8 mouse cellular contexts compared by ENCODE assay signal in the genomic region with DNA sequence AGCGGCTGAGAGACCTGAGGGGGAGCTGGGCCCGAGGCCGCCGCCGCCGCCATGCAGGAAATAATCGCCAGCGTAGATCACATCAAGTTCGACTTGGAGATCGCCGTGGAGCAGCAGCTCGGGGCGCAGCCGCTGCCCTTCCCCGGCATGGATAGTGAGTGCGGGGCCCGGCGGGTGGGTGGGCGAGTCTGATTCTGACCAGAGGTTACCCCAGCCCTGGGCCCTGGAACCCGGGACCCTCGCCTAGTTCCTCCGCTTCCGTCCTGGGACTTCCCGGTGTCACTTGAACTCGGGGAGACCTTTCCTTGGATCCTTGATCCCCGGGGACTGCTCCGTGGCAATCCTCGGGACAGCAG. TPM values are rescaled to one million over a fixed set of nuclear protein-coding genes. Genes with fewer than 3 reads are reported as not detected.
DNase-seq lines count a peak whose midpoint lies in the region; ATAC-seq lines count a peak whose summit lies in the region.

No protein-coding gene starts in this region.

- peak overlapping the region; percentile 98 for H3K4me3 ChIP-seq in kidney, embryonic 15.5 days (replicated peaks)
- H3K4me3 ChIP-seq in embryonic facial prominence, embryonic 10.5 days = peak overlapping the region; percentile 87
- H3K4me3 ChIP-seq in hindbrain, embryonic 16.5 days (ENCODE audit: low read length) = peak overlapping the region; percentile 83
- H3K4me3 ChIP-seq in midbrain, embryonic 16.5 days (ENCODE audit: low read depth, low read length) = peak overlapping the region; percentile 86

- ATAC-seq in kidney, embryonic 15.5 days (replicated peaks; ENCODE audit: low FRiP score) = peak; percentile 65
- peak; percentile 70 for ATAC-seq in hindbrain, embryonic 16.5 days
- ATAC-seq in midbrain, embryonic 16.5 days = peak; percentile 74

- H3K36me3 ChIP-seq in kidney, embryonic 15.5 days = peaks cover 48% of the 10 kb centered on the region
- H3K36me3 ChIP-seq in embryonic facial prominence, embryonic 10.5 days (replicated peaks) = peaks cover 57% of the 10 kb centered on the region
- H3K36me3 ChIP-seq in hindbrain, embryonic 16.5 days (ENCODE audit: control insufficient read depth, insufficient read depth, low read length) = peaks cover 18% of the 10 kb centered on the region
- H3K36me3 ChIP-seq in midbrain, embryonic 16.5 days (ENCODE audit: control insufficient read depth, insufficient read depth, low read length) = peaks cover 24% of the 10 kb centered on the region

- H3K27me3 ChIP-seq in kidney, embryonic 15.5 days = no peaks in the 10 kb centered on the region
- H3K27me3 ChIP-seq in embryonic facial prominence, embryonic 10.5 days (replicated peaks; ENCODE audit: low read depth, poor library complexity, severe bottlenecking) = no peaks in the 10 kb centered on the region
- H3K27me3 ChIP-seq in hindbrain, embryonic 16.5 days (replicated peaks; ENCODE audit: control insufficient read depth, insufficient read depth, low read length) = no peaks in the 10 kb centered on the region
- no peaks in the 10 kb centered on the region for H3K27me3 ChIP-seq in midbrain, embryonic 16.5 days (ENCODE audit: control insufficient read depth, insufficient read depth, low read depth, low read length)

- H3K4me2 ChIP-seq in kidney, embryonic 15.5 days = peak overlapping the region; percentile 85
- peak overlapping the region; percentile 81 for H3K4me2 ChIP-seq in hindbrain, embryonic 16.5 days (ENCODE audit: low read length)
- H3K4me2 ChIP-seq in midbrain, embryonic 16.5 days (ENCODE audit: low read length) = peak overlapping the region; percentile 96

- peak overlapping the region; percentile 90 for H3K27ac ChIP-seq in kidney, embryonic 15.5 days
- H3K27ac ChIP-seq in embryonic facial prominence, embryonic 10.5 days (replicated peaks) = peak overlapping the region; percentile 92
- H3K27ac ChIP-seq in hindbrain, embryonic 16.5 days (ENCODE audit: low read depth, low read length) = peak overlapping the region; percentile 73
- peak overlapping the region; percentile 78 for H3K27ac ChIP-seq in midbrain, embryonic 16.5 days (ENCODE audit: low read length)

- H3K4me1 ChIP-seq in kidney, embryonic 15.5 days = peaks cover 37% of the 10 kb centered on the region
- H3K4me1 ChIP-seq in embryonic facial prominence, embryonic 10.5 days = peaks cover 33% of the 10 kb centered on the region
- H3K4me1 ChIP-seq in hindbrain, embryonic 16.5 days (ENCODE audit: control insufficient read depth, insufficient read depth, low read depth, low read length) = peaks cover 24% of the 10 kb centered on the region
- H3K4me1 ChIP-seq in midbrain, embryonic 16.5 days (ENCODE audit: control insufficient read depth, insufficient read depth, low read length) = peaks cover 23% of the 10 kb centered on the region

- no peak for DNase-seq in kidney, postnatal 4 days
- DNase-seq in embryonic facial prominence, embryonic 10.5 days (ENCODE audit: low spot score) = no peak
- no peak for DNase-seq in frontal cortex, adult 2 months (ENCODE audit: extremely low spot score in 1 of 2, low spot score in 1 of 2)
- no peak for DNase-seq in left cerebral cortex, adult 18-20 months (ENCODE audit: low spot score in 2 of 2)
- no peak for DNase-seq in testis, postnatal 14 days (ENCODE audit: low spot score)

- no peaks in the 10 kb centered on the region for H3K9me3 ChIP-seq in kidney, embryonic 15.5 days (replicated peaks)
- no peaks in the 10 kb centered on the region for H3K9me3 ChIP-seq in embryonic facial prominence, embryonic 10.5 days
- H3K9me3 ChIP-seq in hindbrain, embryonic 16.5 days (ENCODE audit: control insufficient read depth, low read length) = no peaks in the 10 kb centered on the region
- no peaks in the 10 kb centered on the region for H3K9me3 ChIP-seq in midbrain, embryonic 16.5 days (replicated peaks; ENCODE audit: control insufficient read depth, low read length, poor library complexity, severe bottlenecking)

- under 1% methylated on average over 27 of the region's 28 CpGs for WGBS in kidney, embryonic 15.5 days
- under 1% methylated on average over 28 of the region's 28 CpGs for WGBS in embryonic facial prominence, embryonic 10.5 days
- 0% methylated on average over 20 of the region's 28 CpGs for WGBS in hindbrain, embryonic 16.5 days
- 0% methylated on average over 28 of the region's 28 CpGs for WGBS in midbrain, embryonic 16.5 days

- H3K9ac ChIP-seq in kidney, embryonic 15.5 days = peak overlapping the region; percentile 94
- H3K9ac ChIP-seq in hindbrain, embryonic 16.5 days (ENCODE audit: low read depth, low read length) = peak overlapping the region; percentile 84
- H3K9ac ChIP-seq in midbrain, embryonic 16.5 days (ENCODE audit: low read depth, low read length) = peak overlapping the region; percentile 88

RNA-seq across cellular contexts. Expression of gene Cpsf4, which starts 0.3 kb away (rescaled TPM):
- 52.0 and 57.6 TPM in 2 replicates for polyA plus RNA-seq in kidney, embryonic 15.5 days (2015; fragmentation: Nextera tagmentation; extraction: Ambion mirVana)
- polyA plus RNA-seq in embryonic facial prominence, embryonic 10.5 days (2016; fragmentation: Nextera tagmentation; extraction: Ambion mirVana) = 87.0 and 91.9 TPM in 2 replicates
- polyA plus RNA-seq in hindbrain, embryonic 16.5 days (2015; fragmentation: Nextera tagmentation; extraction: Ambion mirVana) = 45.4 and 47.4 TPM in 2 replicates
- polyA plus RNA-seq in midbrain, embryonic 16.5 days (2015; fragmentation: Nextera tagmentation; extraction: Ambion mirVana) = 52.4 and 52.5 TPM in 2 replicates
- polyA plus RNA-seq in frontal cortex, adult 2 months (2012; rRNA removed) = 51.7 and 57.8 TPM in 2 replicates
- 10 to 100 TPM; 19.9 to 25.1 TPM for total RNA-seq in left cerebral cortex, adult 18-20 months (2021)

RNA-seq across cellular contexts. Expression of gene Ptcd1, which starts 0.4 kb away (rescaled TPM):
- polyA plus RNA-seq in kidney, embryonic 15.5 days (2015; fragmentation: Nextera tagmentation; extraction: Ambion mirVana) = 16.9 and 17.4 TPM in 2 replicates
- polyA plus RNA-seq in embryonic facial prominence, embryonic 10.5 days (2016; fragmentation: Nextera tagmentation; extraction: Ambion mirVana) = 17.6 and 18.9 TPM in 2 replicates
- 19.6 and 22.4 TPM in 2 replicates for polyA plus RNA-seq in hindbrain, embryonic 16.5 days (2015; fragmentation: Nextera tagmentation; extraction: Ambion mirVana)
- 23.3 and 25.0 TPM in 2 replicates for polyA plus RNA-seq in midbrain, embryonic 16.5 days (2015; fragmentation: Nextera tagmentation; extraction: Ambion mirVana)
- 19.3 and 21.1 TPM in 2 replicates for polyA plus RNA-seq in frontal cortex, adult 2 months (2012; rRNA removed)
- total RNA-seq in left cerebral cortex, adult 18-20 months (2021) = 10 to 100 TPM; 21.5 to 22.4 TPM

RNA-seq across cellular contexts. Expression of gene Atp5j2, which starts 24.6 kb away (rescaled TPM):
- polyA plus RNA-seq in kidney, embryonic 15.5 days (2015; fragmentation: Nextera tagmentation; extraction: Ambion mirVana) = 744 and 779 TPM in 2 replicates
- polyA plus RNA-seq in embryonic facial prominence, embryonic 10.5 days (2016; fragmentation: Nextera tagmentation; extraction: Ambion mirVana) = 523 and 540 TPM in 2 replicates
- 673 and 743 TPM in 2 replicates for polyA plus RNA-seq in hindbrain, embryonic 16.5 days (2015; fragmentation: Nextera tagmentation; extraction: Ambion mirVana)
- polyA plus RNA-seq in midbrain, embryonic 16.5 days (2015; fragmentation: Nextera tagmentation; extraction: Ambion mirVana) = 597 and 600 TPM in 2 replicates
- polyA plus RNA-seq in frontal cortex, adult 2 months (2012; rRNA removed) = 324 and 327 TPM in 2 replicates
- 100 to 1,000 TPM; 223 to 245 TPM for total RNA-seq in left cerebral cortex, adult 18-20 months (2021)

RNA-seq across cellular contexts. Expression of gene Bud31, which starts 27.1 kb away (rescaled TPM):
- 196 TPM in 2 replicates for polyA plus RNA-seq in kidney, embryonic 15.5 days (2015; fragmentation: Nextera tagmentation; extraction: Ambion mirVana)
- 249 and 250 TPM in 2 replicates for polyA plus RNA-seq in embryonic facial prominence, embryonic 10.5 days (2016; fragmentation: Nextera tagmentation; extraction: Ambion mirVana)
- polyA plus RNA-seq in hindbrain, embryonic 16.5 days (2015; fragmentation: Nextera tagmentation; extraction: Ambion mirVana) = 164 and 169 TPM in 2 replicates
- 167 and 175 TPM in 2 replicates for polyA plus RNA-seq in midbrain, embryonic 16.5 days (2015; fragmentation: Nextera tagmentation; extraction: Ambion mirVana)
- polyA plus RNA-seq in frontal cortex, adult 2 months (2012; rRNA removed) = 92.0 and 93.3 TPM in 2 replicates
- 10 to 100 TPM; 75.7 to 78.8 TPM for total RNA-seq in left cerebral cortex, adult 18-20 months (2021)

RNA-seq across cellular contexts. Expression of gene Pdap1, which starts 27.2 kb away (rescaled TPM):
- 104 and 106 TPM in 2 replicates for polyA plus RNA-seq in kidney, embryonic 15.5 days (2015; fragmentation: Nextera tagmentation; extraction: Ambion mirVana)
- polyA plus RNA-seq in embryonic facial prominence, embryonic 10.5 days (2016; fragmentation: Nextera tagmentation; extraction: Ambion mirVana) = 144 and 151 TPM in 2 replicates
- polyA plus RNA-seq in hindbrain, embryonic 16.5 days (2015; fragmentation: Nextera tagmentation; extraction: Ambion mirVana) = 90.9 and 98.7 TPM in 2 replicates
- polyA plus RNA-seq in midbrain, embryonic 16.5 days (2015; fragmentation: Nextera tagmentation; extraction: Ambion mirVana) = 102 and 114 TPM in 2 replicates
- 97.9 and 101 TPM in 2 replicates for polyA plus RNA-seq in frontal cortex, adult 2 months (2012; rRNA removed)
- 10 to 100 TPM; 91.3 to 96.3 TPM for total RNA-seq in left cerebral cortex, adult 18-20 months (2021)
